8 mouse cellular contexts compared by ENCODE assay signal in genomic region chr13:47106580-47106888, GRCm38 (mm10). TPM values are rescaled to one million over a fixed set of nuclear protein-coding genes. Genes with fewer than 3 reads are reported as not detected.
DNase-seq lines count a peak whose midpoint lies in the region; ATAC-seq and TF ChIP-seq lines count a peak whose summit lies in the region.

No protein-coding gene starts in this region.

- peak; percentile 22 for ATAC-seq in Patski
- peak; percentile 59 for ATAC-seq in hindbrain, embryonic 13.5 days (ENCODE audit: low FRiP score)
- ATAC-seq in midbrain, embryonic 13.5 days: peak; percentile 41

- in situ Hi-C loops in Patski (cut with MboI; ENCODE audit: low pct_unique_long_range_greater_than_20kb): no loop called here

- H3K9me3 ChIP-seq in hindbrain, embryonic 13.5 days: no peaks in the 10 kb centered on the region
- no peaks in the 10 kb centered on the region for H3K9me3 ChIP-seq in midbrain, embryonic 13.5 days

- under 1% methylated on average over 20 of the region's 20 CpGs for WGBS in kidney, adult 2 months
- WGBS in hindbrain, embryonic 13.5 days: 0% methylated on average over 20 of the region's 20 CpGs
- under 1% methylated on average over 20 of the region's 20 CpGs for WGBS in midbrain, embryonic 13.5 days

- no peak for DNase-seq in kidney, adult 2 months
- no peak for DNase-seq in kidney, adult 9 months
- no peak for DNase-seq in Patski (ENCODE audit: low read depth, low spot score)
- DNase-seq in cerebellum, postnatal 14 days: no peak
- no peak for DNase-seq in ovary, postnatal 14 days (ENCODE audit: low spot score)
- DNase-seq in yolk sac, embryonic 10.5 days (ENCODE audit: low spot score): no peak

- no peak for TF ChIP-seq POLR2A in kidney, adult 2 months (IDR thresholded peaks at IDR 0.05; ENCODE audit: low read depth, low read length)

- H3K4me3 ChIP-seq in kidney, adult 2 months (ENCODE audit: insufficient read depth, low read depth, low read length): peak overlapping the region; percentile 89
- peak overlapping the region; percentile 95 for H3K4me3 ChIP-seq in hindbrain, embryonic 13.5 days
- H3K4me3 ChIP-seq in midbrain, embryonic 13.5 days (replicated peaks): peak overlapping the region; percentile 98

- POLR2A ChIA-PET in Patski (lab: Charles Lee): no interaction called here

- no peaks in the 10 kb centered on the region for H3K27me3 ChIP-seq in kidney, adult 2 months (replicated peaks; ENCODE audit: control insufficient read depth, insufficient read depth, low read length)
- H3K27me3 ChIP-seq in Patski: no peaks in the 10 kb centered on the region
- peaks cover 4% of the 10 kb centered on the region; the same call in 1 of the 2 replicates for H3K27me3 ChIP-seq in hindbrain, embryonic 13.5 days
- H3K27me3 ChIP-seq in midbrain, embryonic 13.5 days: no peaks in the 10 kb centered on the region

- H3K4me2 ChIP-seq in hindbrain, embryonic 13.5 days: peak overlapping the region; percentile 68
- peak overlapping the region; percentile 84 for H3K4me2 ChIP-seq in midbrain, embryonic 13.5 days (replicated peaks)

- H3K4me1 ChIP-seq in kidney, adult 2 months (ENCODE audit: control insufficient read depth, insufficient read depth, low read length): peaks cover 6% of the 10 kb centered on the region; the same call in 1 of the 2 replicates
- H3K4me1 ChIP-seq in hindbrain, embryonic 13.5 days (replicated peaks): peaks cover 21% of the 10 kb centered on the region
- H3K4me1 ChIP-seq in midbrain, embryonic 13.5 days (replicated peaks): peaks cover 29% of the 10 kb centered on the region

- TF ChIP-seq CTCF in kidney, adult 2 months (conservative IDR thresholded peaks at IDR 0.05; ENCODE audit: insufficient read depth, insufficient read length, low read depth, low read length): no peak
- no peak for TF ChIP-seq CTCF in Patski (IDR thresholded peaks at IDR 0.05)

- H3K9ac ChIP-seq in hindbrain, embryonic 13.5 days: peak overlapping the region; percentile 92
- H3K9ac ChIP-seq in midbrain, embryonic 13.5 days (replicated peaks): peak overlapping the region; percentile 98

- CTCF ChIA-PET in Patski (lab: Charles Lee): no interaction called here

- H3K27ac ChIP-seq in kidney, adult 2 months (ENCODE audit: insufficient read depth, low read depth, low read length): peak overlapping the region; percentile 55
- H3K27ac ChIP-seq in hindbrain, embryonic 13.5 days: peak overlapping the region; percentile 98
- H3K27ac ChIP-seq in midbrain, embryonic 13.5 days: peak overlapping the region; percentile 99

- H3K36me3 ChIP-seq in kidney, adult 2 months (ENCODE audit: control insufficient read depth, insufficient read depth, low read length): no peaks in the 10 kb centered on the region
- no peaks in the 10 kb centered on the region for H3K36me3 ChIP-seq in hindbrain, embryonic 13.5 days
- no peaks in the 10 kb centered on the region for H3K36me3 ChIP-seq in midbrain, embryonic 13.5 days

RNA-seq across cellular contexts. Expression of gene Dek, which starts 0.5 kb away (rescaled TPM):
- 12.8 and 17.6 TPM in 2 replicates for polyA plus RNA-seq in kidney, adult 2 months (2012; rRNA removed)
- 146 TPM for polyA plus RNA-seq in Patski (2021)
- 142 and 150 TPM in 2 replicates for polyA plus RNA-seq in hindbrain, embryonic 13.5 days (2015; fragmentation: Nextera tagmentation; extraction: Ambion mirVana)
- 186 and 197 TPM in 2 replicates for polyA plus RNA-seq in midbrain, embryonic 13.5 days (2015; fragmentation: Nextera tagmentation; extraction: Ambion mirVana)

RNA-seq across cellular contexts. Expression of gene Rnf144b, which starts 15.9 kb away (rescaled TPM):
- polyA plus RNA-seq in kidney, adult 2 months (2012; rRNA removed): 3.1 and 3.2 TPM in 2 replicates
- 4.1 TPM for polyA plus RNA-seq in Patski (2021)
- polyA plus RNA-seq in hindbrain, embryonic 13.5 days (2015; fragmentation: Nextera tagmentation; extraction: Ambion mirVana): 0.55 and 0.61 TPM in 2 replicates
- polyA plus RNA-seq in midbrain, embryonic 13.5 days (2015; fragmentation: Nextera tagmentation; extraction: Ambion mirVana): 0.48 and 0.59 TPM in 2 replicates
